Mouse (Mus musculus) layer of hippocampus, adult 6 months (tissue): Measurements from ENCODE around the gene Acrbp. TPM values are rescaled to one million over a fixed set of nuclear protein-coding genes. Genes with fewer than 3 reads are reported as not detected.

Experiments
- long read RNA-seq, 2 experiments: library from polyadenylated mRNA; unstranded; transcript quantifications; one replicate each; pipeline ENCODE4 v2.0.0; 2019 to 2020
- microRNA-seq: library from miRNA; unstranded; fragments of <30 nt; microRNA quantifications from one replicate; pipeline ENCODE4 v1.2.0, GENCODE M21; 2020
- polyA plus RNA-seq: library from polyadenylated mRNA; unstranded; fragments of <200 nt; fragmentation: Nextera tagmentation; gene quantifications from 2 replicates; pipeline ENCODE4 v1.2.3, GENCODE M21; 2021

Gene Acrbp
- 0.72 and 1.4 TPM in 2 replicates for polyA plus RNA-seq
- long read RNA-seq, experiment 1 = 0 reads
- long read RNA-seq, experiment 2, partial matches to known transcripts = 0 of 5 reads
- long read RNA-seq, experiment 2, other reads (novel, unspliced or antisense) = 2 of 5 reads

DNA sequence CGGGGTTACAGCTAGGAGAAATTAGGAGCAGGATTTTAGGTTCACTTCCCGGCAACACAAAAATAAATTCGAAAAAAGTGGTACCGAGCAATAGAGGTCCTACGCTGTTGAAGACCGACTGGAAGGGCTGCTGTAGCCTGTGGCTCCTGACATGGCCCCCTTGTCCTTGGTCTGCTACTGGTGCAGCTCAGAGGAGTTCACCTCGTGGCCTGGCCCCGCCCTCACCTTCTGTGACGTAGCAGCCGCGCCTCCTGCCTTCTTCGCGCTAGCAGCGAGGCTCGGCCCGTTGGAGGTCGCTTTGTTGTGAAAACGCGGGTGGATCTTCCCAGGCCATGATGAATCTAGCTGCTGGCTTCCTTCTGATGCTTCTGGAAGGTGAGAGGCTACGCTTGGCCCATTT, at the start of gene Acrbp:
Acrbp (plus strand) TSS at position 12 of the 400 bp plus-strand sequence.

DNA sequence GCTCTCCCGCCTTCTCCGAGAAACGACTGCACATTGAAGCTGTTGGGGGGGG, 40.5 kb upstream of the Acrbp start, which contains the start of gene Zfp384:
Zfp384 (plus strand) TSS at position 17 of the 52 bp plus-strand sequence.

DNA sequence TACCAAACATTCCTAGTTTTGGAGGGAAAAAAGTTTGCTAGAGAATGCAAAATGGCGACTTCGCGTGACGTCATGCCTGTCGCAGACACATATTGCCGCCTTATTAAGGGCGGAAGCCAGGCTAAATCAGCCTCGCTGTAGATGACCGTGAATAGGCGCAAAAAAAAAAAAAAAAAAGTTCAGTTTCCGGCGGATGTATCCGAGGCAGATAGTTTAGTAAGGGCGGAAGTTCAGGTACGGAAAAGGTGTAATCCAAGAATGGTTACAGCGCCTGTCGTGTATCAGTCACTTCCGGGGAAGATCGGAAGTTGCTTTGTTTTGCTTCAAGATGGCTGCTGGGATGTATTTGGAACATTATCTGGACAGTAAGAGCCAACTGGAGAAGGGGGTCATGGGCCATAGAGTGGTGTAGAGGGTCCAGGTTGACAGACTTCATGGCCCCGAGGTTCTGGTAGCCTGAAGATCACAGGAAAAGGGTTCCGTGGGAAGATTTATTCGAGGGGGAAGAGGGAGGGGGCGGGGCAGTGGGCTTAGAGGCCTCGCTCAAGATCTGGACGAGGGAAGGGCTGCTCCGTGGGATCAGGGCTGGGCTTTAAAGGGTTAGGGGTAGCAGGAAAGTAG, 9.8 kb upstream of the Acrbp start, which contains the start of gene Ing4:
Ing4 (plus strand) TSS at position 228 of the 621 bp plus-strand sequence.

DNA sequence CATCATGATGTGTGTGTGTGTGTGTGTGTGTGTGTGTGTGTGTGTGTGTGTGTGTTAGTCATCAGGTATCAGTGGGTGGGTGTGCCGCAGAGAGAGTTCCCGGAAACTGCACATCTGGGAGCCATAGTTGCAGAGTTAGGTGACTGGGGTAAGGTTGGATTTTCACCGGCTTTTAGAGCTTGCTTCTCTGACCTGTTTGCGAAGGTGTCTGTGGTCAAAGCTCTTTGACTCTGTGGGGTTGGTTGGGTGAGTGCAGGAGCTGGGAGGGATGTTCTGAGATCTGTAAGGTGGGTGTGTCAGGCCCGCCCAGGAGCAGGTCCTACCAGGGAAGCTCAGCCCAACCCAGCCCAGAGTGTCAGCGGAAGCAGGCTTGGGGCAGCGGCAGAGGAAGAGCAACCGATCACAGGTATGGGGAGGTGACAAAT, 18.1 kb downstream of the Acrbp start, which contains the start of gene Lpar5:
Lpar5 (plus strand) TSS at position 350 of the 425 bp plus-strand sequence.

DNA sequence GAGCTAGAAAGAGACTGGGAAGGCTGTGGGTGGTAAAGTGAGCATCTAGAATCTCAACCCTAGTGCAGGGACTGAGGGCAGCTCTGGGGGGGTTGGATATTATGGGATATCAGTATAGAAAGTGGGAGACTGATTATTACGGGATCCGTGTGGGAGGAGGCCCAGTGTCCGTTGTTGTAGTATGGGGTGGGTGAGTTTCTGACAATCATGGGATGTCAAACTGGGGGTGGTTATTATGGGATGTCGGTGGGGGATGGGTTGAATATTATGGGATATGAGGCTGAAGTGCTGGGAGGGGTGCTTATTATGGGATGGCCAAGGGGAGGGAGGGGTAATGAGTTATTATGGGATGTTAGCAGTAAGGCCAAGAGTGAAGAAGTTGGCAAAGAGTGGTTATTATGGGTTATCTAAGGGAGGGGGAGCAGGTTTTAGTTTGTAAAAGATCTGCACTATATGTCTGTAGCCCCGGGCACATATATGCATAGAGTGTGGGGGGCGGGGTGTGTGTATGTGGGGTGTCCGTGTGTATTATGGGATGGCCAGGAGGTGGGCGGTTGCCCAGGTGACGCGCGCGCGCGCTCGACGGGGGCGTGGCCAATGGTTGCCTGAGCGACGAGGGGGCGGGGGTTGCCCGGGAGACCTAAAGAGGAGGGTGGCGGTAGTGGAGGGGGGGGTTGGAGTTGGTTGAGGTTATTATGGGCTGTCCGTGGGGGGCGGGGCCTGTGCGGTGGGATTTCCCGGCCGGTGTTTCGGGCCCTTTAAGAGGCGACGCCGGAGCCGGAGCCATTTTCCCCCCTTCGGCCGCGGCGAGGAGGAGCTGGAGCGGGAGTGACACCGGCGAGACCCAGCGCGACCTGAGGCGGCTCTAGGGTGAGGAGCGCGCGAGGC, 46.1 kb downstream of the Acrbp start, which contains the start of gene Chd4:
Chd4 (plus strand) TSS at position 591 of the 888 bp plus-strand sequence.

Small RNAs within 50 kb of the gene (microRNA-seq; reads per million reads assigned to microRNA genes)
- 3.9 reads per million, percentile 13 among the genes with 10 or more reads in this experiment for gene Mir7045

Other genes starting within 250 kb of the Acrbp start
- gene Spsb2, start 241.0 kb upstream of the Acrbp start, polyA plus RNA-seq = 5.4 and 5.5 TPM in 2 replicates
- 1,210 and 1,292 TPM in 2 replicates for gene Tpi1, start 235.4 kb upstream of the Acrbp start, polyA plus RNA-seq
- 98.8 and 105 TPM in 2 replicates for gene Usp5, start 220.2 kb upstream of the Acrbp start, polyA plus RNA-seq
- gene Cdca3, start 220.1 kb upstream of the Acrbp start, polyA plus RNA-seq = 0.59 and 0.67 TPM in 2 replicates
- 0.13 and 0.43 TPM in 2 replicates for gene Gnb3, start 209.4 kb upstream of the Acrbp start, polyA plus RNA-seq
- 1.0 and 1.2 TPM in 2 replicates for gene P3h3, start 191.9 kb upstream of the Acrbp start, polyA plus RNA-seq
- 1.1 and 1.4 TPM in 2 replicates for gene Gpr162, start 185.7 kb upstream of the Acrbp start, polyA plus RNA-seq
- 0.34 and 0.68 TPM in 2 replicates for gene Cd4, start 161.5 kb upstream of the Acrbp start, polyA plus RNA-seq
- 7.0 and 11.9 TPM in 2 replicates for gene Lag3, start 138.0 kb upstream of the Acrbp start, polyA plus RNA-seq
- 294 and 362 TPM in 2 replicates for gene Ptms, start 129.6 kb upstream of the Acrbp start, polyA plus RNA-seq
- gene Mlf2, start 118.3 kb upstream of the Acrbp start, polyA plus RNA-seq = 604 and 679 TPM in 2 replicates
- 236 and 263 TPM in 2 replicates for gene Cops7a, start 84.2 kb upstream of the Acrbp start, polyA plus RNA-seq
- 40.7 and 47.6 TPM in 2 replicates for gene Pianp, start 53.0 kb upstream of the Acrbp start, polyA plus RNA-seq
- 7.6 and 8.3 TPM in 2 replicates for gene Zfp384, start 40.5 kb upstream of the Acrbp start, polyA plus RNA-seq
- gene Ing4, start 9.9 kb upstream of the Acrbp start, polyA plus RNA-seq = 54.3 and 56.6 TPM in 2 replicates
- gene Lpar5, start 18.2 kb downstream of the Acrbp start, polyA plus RNA-seq = 1.1 and 2.0 TPM in 2 replicates
- 62.8 and 65.4 TPM in 2 replicates for gene Chd4, start 46.3 kb downstream of the Acrbp start, polyA plus RNA-seq
- gene Nop2, start 82.2 kb downstream of the Acrbp start, polyA plus RNA-seq = 18.4 and 19.1 TPM in 2 replicates
- 19.3 and 22.8 TPM in 2 replicates for gene Iffo1, start 95.6 kb downstream of the Acrbp start, polyA plus RNA-seq
- 2,583 and 3,039 TPM in 2 replicates for gene Gapdh, start 116.8 kb downstream of the Acrbp start, polyA plus RNA-seq
- gene Ncapd2, start 142.0 kb downstream of the Acrbp start, polyA plus RNA-seq = 2.8 and 3.0 TPM in 2 replicates
- 131 and 135 TPM in 2 replicates for gene Mrpl51, start 142.1 kb downstream of the Acrbp start, polyA plus RNA-seq
- 30.9 and 31.2 TPM in 2 replicates for gene Vamp1, start 165.9 kb downstream of the Acrbp start, polyA plus RNA-seq
- gene Tapbpl, start 182.2 kb downstream of the Acrbp start, polyA plus RNA-seq = 5.3 and 6.1 TPM in 2 replicates
- 0.38 and 0.43 TPM in 2 replicates for gene Cd27, start 187.3 kb downstream of the Acrbp start, polyA plus RNA-seq
- 0.09 and 0.15 TPM in 2 replicates for gene Tuba3a, start 236.4 kb downstream of the Acrbp start, polyA plus RNA-seq